Mouse (Mus musculus): ENCODE measurements around the gene Cinp. TPM values are rescaled to one million over a fixed set of nuclear protein-coding genes. Genes with fewer than 3 reads are reported as not detected.

Gene Cinp
- polyA plus RNA-seq, 1 experiment from 2014 or later = 33.0 TPM

- ChIA-PET CTCF (interaction anchor here (0.9 kb wide), 1 partner anchor 25 kb away, joined by 4 read pairs; no protein-coding TSS in a partner anchor), POLR2A (no interaction called here)
- no peaks in the 10 kb centered on the region for H3K27me3 ChIP-seq
- ATAC-seq (no peak), DNase-seq (ENCODE audit: low read depth, low spot score) (no peak)
- TF ChIP-seq CTCF (IDR thresholded peaks at IDR 0.05) = no peak
- in situ Hi-C loops (cut with MboI; ENCODE audit: low pct_unique_long_range_greater_than_20kb) = no loop called here
Measured at GRCm38 (mm10) chr12:110902106-110902505, 13.2 kb upstream of the Cinp start.

GRCm38 (mm10) chr12:110891887-110892286, 2.9 kb upstream of the Cinp start:
- DNase-seq (ENCODE audit: low read depth, low spot score) = no peak
- CTCF ChIA-PET = no interaction called here
- no peak for ATAC-seq
- in situ Hi-C loops (cut with MboI; ENCODE audit: low pct_unique_long_range_greater_than_20kb) = no loop called here
- no peaks in the 10 kb centered on the region for H3K27me3 ChIP-seq
- POLR2A ChIA-PET = no interaction called here
- no peak for TF ChIP-seq CTCF (IDR thresholded peaks at IDR 0.05)

- H3K27me3 ChIP-seq = no peaks in the 10 kb centered on the region
- in situ Hi-C loops (cut with MboI; ENCODE audit: low pct_unique_long_range_greater_than_20kb) = no loop called here
- peak; percentile 7 for ATAC-seq
- ChIA-PET POLR2A (no interaction called here), CTCF (no interaction called here)
- no peak for TF ChIP-seq CTCF (IDR thresholded peaks at IDR 0.05)
- DNase-seq (ENCODE audit: low read depth, low spot score) = no peak
Measured at GRCm38 (mm10) chr12:110888606-110889005, 339 bp downstream of the Cinp start.

- DNase-seq (ENCODE audit: low read depth, low spot score) (no peak), ATAC-seq (no peak)
- no peaks in the 10 kb centered on the region for H3K27me3 ChIP-seq
- TF ChIP-seq CTCF (IDR thresholded peaks at IDR 0.05) = no peak
- CTCF ChIA-PET = no interaction called here
- POLR2A ChIA-PET = no interaction called here
- in situ Hi-C loops (cut with MboI; ENCODE audit: low pct_unique_long_range_greater_than_20kb) = no loop called here
Measured at GRCm38 (mm10) chr12:110888106-110888505, 839 bp downstream of the Cinp start.

- no peaks in the 10 kb centered on the region for H3K27me3 ChIP-seq
- in situ Hi-C loops (cut with MboI; ENCODE audit: low pct_unique_long_range_greater_than_20kb) = no loop called here
- ChIA-PET CTCF (no interaction called here), POLR2A (no interaction called here)
- no peak for DNase-seq (ENCODE audit: low read depth, low spot score)
- ATAC-seq = no peak
- TF ChIP-seq CTCF (IDR thresholded peaks at IDR 0.05) = no peak
Measured at GRCm38 (mm10) chr12:110885251-110885650, 3.7 kb downstream of the Cinp start.

- TF ChIP-seq CTCF (IDR thresholded peaks at IDR 0.05) = no peak
- in situ Hi-C loops (cut with MboI; ENCODE audit: low pct_unique_long_range_greater_than_20kb) = no loop called here
- ChIA-PET CTCF (no interaction called here), POLR2A (no interaction called here)
- ATAC-seq = no peak
- DNase-seq (ENCODE audit: low read depth, low spot score) = no peak
- no peaks in the 10 kb centered on the region for H3K27me3 ChIP-seq
Measured at GRCm38 (mm10) chr12:110882291-110882690, 6.7 kb downstream of the Cinp start.

- DNase-seq (ENCODE audit: low read depth, low spot score) (no peak), ATAC-seq (no peak)
- no peak for TF ChIP-seq CTCF (IDR thresholded peaks at IDR 0.05)
- POLR2A ChIA-PET = no interaction called here
- in situ Hi-C loops (cut with MboI; ENCODE audit: low pct_unique_long_range_greater_than_20kb) = no loop called here
- no peaks in the 10 kb centered on the region for H3K27me3 ChIP-seq
- CTCF ChIA-PET = no interaction called here
Measured at GRCm38 (mm10) chr12:110875351-110875750, 13.6 kb downstream of the Cinp start.

GRCm38 (mm10) chr12:110871247-110871646, 17.7 kb downstream of the Cinp start:
- DNase-seq (ENCODE audit: low read depth, low spot score) = no peak
- no peak for ATAC-seq
- in situ Hi-C loops (cut with MboI; ENCODE audit: low pct_unique_long_range_greater_than_20kb) = no loop called here
- ChIA-PET POLR2A (no interaction called here), CTCF (no interaction called here)
- TF ChIP-seq CTCF (IDR thresholded peaks at IDR 0.05) = no peak
- H3K27me3 ChIP-seq = no peaks in the 10 kb centered on the region

GRCm38 (mm10) chr12:110870107-110870506, 18.8 kb downstream of the Cinp start:
- TF ChIP-seq CTCF (IDR thresholded peaks at IDR 0.05) = no peak
- in situ Hi-C loops (cut with MboI; ENCODE audit: low pct_unique_long_range_greater_than_20kb) = no loop called here
- DNase-seq (ENCODE audit: low read depth, low spot score) (no peak), ATAC-seq (no peak)
- no peaks in the 10 kb centered on the region for H3K27me3 ChIP-seq
- POLR2A ChIA-PET = no interaction called here
- CTCF ChIA-PET = no interaction called here

- in situ Hi-C loops (cut with MboI; ENCODE audit: low pct_unique_long_range_greater_than_20kb) = no loop called here
Measured at GRCm38 (mm10) chr12:110865989-110866388, 23.0 kb downstream of the Cinp start.

GRCm38 (mm10) chr12:110865571-110865970, 23.4 kb downstream of the Cinp start:
- DNase-seq (ENCODE audit: low read depth, low spot score) = no peak
- H3K27me3 ChIP-seq = no peaks in the 10 kb centered on the region
- in situ Hi-C loops (cut with MboI; ENCODE audit: low pct_unique_long_range_greater_than_20kb) = no loop called here
- no peak for ATAC-seq
- CTCF ChIA-PET = no interaction called here
- POLR2A ChIA-PET = interaction anchor here (1.0 kb wide), 1 partner anchor 14 kb away, joined by 3 read pairs; no protein-coding TSS in a partner anchor
- TF ChIP-seq CTCF (IDR thresholded peaks at IDR 0.05) = no peak

More at GRCm38 (mm10) chr12:110865989-110866388, 23.0 kb downstream of the Cinp start:
- CTCF ChIA-PET = no interaction called here
- POLR2A ChIA-PET = interaction anchor here (1.0 kb wide), 1 partner anchor 14 kb away, joined by 3 read pairs; no protein-coding TSS in a partner anchor
- no peaks in the 10 kb centered on the region for H3K27me3 ChIP-seq
- no peak for ATAC-seq
- TF ChIP-seq CTCF (IDR thresholded peaks at IDR 0.05) = no peak
- DNase-seq (ENCODE audit: low read depth, low spot score) = no peak

- DNase-seq (ENCODE audit: low read depth, low spot score) (no peak), ATAC-seq (no peak)
- ChIA-PET POLR2A (no interaction called here), CTCF (no interaction called here)
- no peaks in the 10 kb centered on the region for H3K27me3 ChIP-seq
- TF ChIP-seq CTCF (IDR thresholded peaks at IDR 0.05) = no peak
- in situ Hi-C loops (cut with MboI; ENCODE audit: low pct_unique_long_range_greater_than_20kb) = no loop called here
Measured at GRCm38 (mm10) chr12:110864008-110864407, 24.9 kb downstream of the Cinp start.

Data from Patski (cell line).